Mouse (Mus musculus): ENCODE results near the gene Actl11. TPM values are rescaled to one million over a fixed set of nuclear protein-coding genes. Genes with fewer than 3 reads are reported as not detected.

Gene Actl11
- polyA plus RNA-seq, 1 experiment from 2014 or later = not detected

DNA sequence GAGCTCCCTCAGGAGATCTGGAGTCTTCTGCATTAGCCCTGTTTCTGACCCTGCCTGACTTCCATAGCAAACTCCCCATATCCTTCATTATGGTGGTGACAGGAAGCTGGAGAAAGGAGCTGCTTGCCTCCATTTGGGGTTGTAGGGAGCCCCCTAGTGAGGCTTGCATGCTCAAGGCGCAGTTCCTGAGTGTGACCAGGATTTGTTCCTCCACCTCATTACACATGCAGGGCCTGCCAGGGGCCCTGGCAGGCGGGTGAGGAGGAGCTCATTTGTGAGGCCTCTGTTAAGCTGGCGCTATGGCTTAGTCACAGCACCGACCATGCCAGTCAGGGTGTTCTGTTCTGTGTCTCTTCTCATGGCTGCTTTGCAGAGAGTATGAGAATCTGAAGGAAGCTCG lies 33.6 kb downstream of the Actl11 start:
- no peak overlapping the region for H3K27ac ChIP-seq (ENCODE audit: low read length)
- H3K4me1 ChIP-seq (ENCODE audit: insufficient read depth, low read depth, low read length) = no peaks in the 10 kb centered on the region
- ATAC-seq = peak; percentile 22; the same call in 1 of the 2 replicates
- H3K27me3 ChIP-seq (replicated peaks; ENCODE audit: insufficient read depth, low read length) = no peaks in the 10 kb centered on the region
- 55% methylated on average over 5 of the region's 5 CpGs for WGBS
- TF ChIP-seq EP300 (IDR thresholded peaks at IDR 0.05) (no peak), CTCF (IDR thresholded peaks at IDR 0.05) (peak; percentile 70)
- H3K9ac ChIP-seq (replicated peaks; ENCODE audit: low read depth) = no peak overlapping the region
- peak; percentile 64 for DNase-seq (ENCODE audit: low spot score)
- H3K36me3 ChIP-seq (ENCODE audit: insufficient read depth, low read length) = no peaks in the 10 kb centered on the region
- H3K4me3 ChIP-seq (ENCODE audit: low read depth, low read length) = no peak overlapping the region
- H3K9me3 ChIP-seq (ENCODE audit: low read length) = no peaks in the 10 kb centered on the region
- no peak overlapping the region for H3K4me2 ChIP-seq (replicated peaks; ENCODE audit: low read depth, low read length)

DNA sequence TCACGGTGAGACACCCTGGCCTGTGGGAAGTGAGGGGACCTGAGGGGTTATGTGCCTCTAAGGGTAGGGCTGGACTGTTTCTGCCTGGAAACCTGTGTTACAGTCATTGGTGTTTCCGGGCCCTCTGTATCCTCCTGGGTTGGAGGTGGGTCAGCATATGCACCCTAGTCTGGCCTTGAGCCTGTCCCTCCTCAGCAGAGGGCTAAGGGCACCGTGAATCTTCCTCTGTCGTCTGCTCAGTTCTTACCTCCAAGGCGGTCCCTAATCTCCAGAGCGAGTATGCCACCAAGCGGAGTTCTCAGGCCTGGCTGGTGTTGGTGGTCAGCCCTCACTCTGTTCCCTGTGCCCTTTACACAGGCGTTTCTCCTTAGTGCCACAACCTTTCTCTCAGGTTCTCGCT lies 34.6 kb downstream of the Actl11 start:
- Histone ChIP-seq H3K27me3 (replicated peaks; ENCODE audit: insufficient read depth, low read length) (no peaks in the 10 kb centered on the region), H3K4me2 (replicated peaks; ENCODE audit: low read depth, low read length) (no peak overlapping the region), H3K9ac (replicated peaks; ENCODE audit: low read depth) (no peak overlapping the region), H3K9me3 (ENCODE audit: low read length) (no peaks in the 10 kb centered on the region), H3K36me3 (ENCODE audit: insufficient read depth, low read length) (no peaks in the 10 kb centered on the region), H3K27ac (ENCODE audit: low read length) (no peak overlapping the region), H3K4me3 (ENCODE audit: low read depth, low read length) (no peak overlapping the region), H3K4me1 (ENCODE audit: insufficient read depth, low read depth, low read length) (no peaks in the 10 kb centered on the region)
- no peak for ATAC-seq
- DNase-seq (ENCODE audit: low spot score) = no peak
- no peak for TF ChIP-seq EP300 (IDR thresholded peaks at IDR 0.05)
- no peak for TF ChIP-seq CTCF (IDR thresholded peaks at IDR 0.05)
- 95% methylated on average over 9 of the region's 9 CpGs for WGBS

DNA sequence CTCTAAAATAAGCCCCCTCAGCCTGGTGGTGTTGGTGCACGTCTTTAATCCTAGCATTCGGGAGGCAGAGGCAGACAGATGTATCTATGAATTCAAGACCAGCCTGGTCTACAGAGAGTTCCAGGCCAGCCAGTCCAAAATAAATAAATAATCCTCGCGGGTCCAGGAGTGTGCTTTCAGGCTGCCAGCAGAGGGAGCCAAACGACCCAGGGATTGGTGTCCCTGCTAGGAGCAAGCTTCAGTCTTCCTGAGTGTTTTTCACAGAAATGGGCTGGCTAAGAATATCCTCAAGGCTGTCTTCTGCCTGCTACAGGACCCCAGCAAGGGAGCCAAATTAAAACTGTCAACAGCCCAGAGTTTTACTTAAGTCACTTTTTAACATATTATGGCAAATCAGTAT lies 35.4 kb downstream of the Actl11 start:
- WGBS = 13% methylated on average over 5 of the region's 5 CpGs
- TF ChIP-seq EP300 (IDR thresholded peaks at IDR 0.05) (no peak), CTCF (IDR thresholded peaks at IDR 0.05) (peak; percentile 96)
- peak; percentile 93 for DNase-seq (ENCODE audit: low spot score)
- Histone ChIP-seq H3K4me3 (ENCODE audit: low read depth, low read length) (no peak overlapping the region), H3K9me3 (ENCODE audit: low read length) (no peaks in the 10 kb centered on the region), H3K36me3 (ENCODE audit: insufficient read depth, low read length) (no peaks in the 10 kb centered on the region), H3K4me2 (replicated peaks; ENCODE audit: low read depth, low read length) (no peak overlapping the region), H3K27me3 (replicated peaks; ENCODE audit: insufficient read depth, low read length) (no peaks in the 10 kb centered on the region), H3K9ac (replicated peaks; ENCODE audit: low read depth) (no peak overlapping the region), H3K4me1 (ENCODE audit: insufficient read depth, low read depth, low read length) (no peaks in the 10 kb centered on the region), H3K27ac (ENCODE audit: low read length) (no peak overlapping the region)
- peak; percentile 84 for ATAC-seq

DNA sequence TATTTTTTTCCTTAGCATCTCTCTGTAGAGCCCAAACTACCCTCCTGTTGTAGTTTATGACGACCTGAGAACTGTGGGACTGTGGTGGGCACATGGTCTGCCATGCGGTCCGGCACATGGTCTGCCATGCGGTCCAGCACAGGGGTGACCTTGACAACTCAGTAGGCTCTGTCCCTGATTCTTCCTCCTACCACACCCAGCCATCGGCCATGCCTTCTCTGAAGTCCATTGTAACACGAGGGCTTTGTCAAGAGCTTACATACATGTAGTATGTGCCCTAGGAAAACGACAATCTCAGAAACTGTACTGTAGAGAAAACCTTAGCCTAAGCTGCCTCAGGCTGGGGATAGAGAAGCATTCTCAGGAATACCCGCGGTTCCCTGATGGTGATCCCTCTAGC lies 36.4 kb downstream of the Actl11 start:
- no peak for TF ChIP-seq CTCF (IDR thresholded peaks at IDR 0.05)
- TF ChIP-seq EP300 (IDR thresholded peaks at IDR 0.05) = no peak
- DNase-seq (ENCODE audit: low spot score) (no peak), ATAC-seq (no peak)
- Histone ChIP-seq H3K4me3 (ENCODE audit: low read depth, low read length) (no peak overlapping the region), H3K4me2 (replicated peaks; ENCODE audit: low read depth, low read length) (no peak overlapping the region), H3K27me3 (replicated peaks; ENCODE audit: insufficient read depth, low read length) (no peaks in the 10 kb centered on the region), H3K9me3 (ENCODE audit: low read length) (no peaks in the 10 kb centered on the region), H3K4me1 (ENCODE audit: insufficient read depth, low read depth, low read length) (no peaks in the 10 kb centered on the region), H3K9ac (replicated peaks; ENCODE audit: low read depth) (no peak overlapping the region), H3K36me3 (ENCODE audit: insufficient read depth, low read length) (no peaks in the 10 kb centered on the region), H3K27ac (ENCODE audit: low read length) (no peak overlapping the region)
- 91% methylated on average over 9 of the region's 9 CpGs for whole genome bisulfite sequencing

DNA sequence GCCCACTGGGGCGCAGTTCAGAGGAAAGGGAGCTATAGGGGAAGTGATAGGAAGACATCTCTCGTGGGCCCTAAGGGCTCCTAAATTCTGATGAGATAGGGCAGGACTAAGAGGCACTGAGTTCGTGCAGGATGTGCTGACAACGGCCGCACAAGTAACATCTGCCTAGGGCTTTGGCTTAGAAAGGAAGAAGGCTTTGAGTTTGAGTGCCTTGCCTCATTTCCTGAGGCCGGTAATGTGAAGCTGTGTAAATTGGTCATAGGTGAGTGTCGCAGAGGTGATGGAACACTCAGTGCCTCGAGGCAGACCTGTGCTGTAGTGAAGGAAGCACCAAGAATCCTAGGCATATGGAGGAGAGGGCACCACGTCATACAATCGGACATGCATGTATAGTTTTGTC lies 38.4 kb downstream of the Actl11 start:
- Histone ChIP-seq H3K36me3 (ENCODE audit: insufficient read depth, low read length) (no peaks in the 10 kb centered on the region), H3K4me3 (ENCODE audit: low read depth, low read length) (no peak overlapping the region)

DNA sequence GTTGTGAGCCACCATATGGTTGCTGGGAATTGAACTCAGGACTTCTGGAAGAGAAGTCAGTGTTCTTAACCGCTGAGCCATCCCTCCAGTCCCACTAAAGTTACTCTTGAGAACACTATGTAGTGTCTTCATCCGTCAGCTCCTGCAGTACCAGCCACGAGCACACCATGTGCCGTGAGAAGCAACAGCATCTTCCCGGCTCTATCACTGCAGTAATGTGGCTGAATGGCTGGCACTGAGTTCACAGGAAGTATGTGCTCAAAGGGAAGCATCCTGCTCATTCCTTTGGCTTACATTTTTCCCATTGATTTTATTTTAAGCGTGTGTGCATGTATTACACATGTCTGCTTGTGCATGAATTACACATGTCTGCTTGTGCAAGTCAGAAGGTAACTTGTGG lies 39.2 kb downstream of the Actl11 start:
- Histone ChIP-seq H3K36me3 (ENCODE audit: insufficient read depth, low read length) (no peaks in the 10 kb centered on the region), H3K27me3 (replicated peaks; ENCODE audit: insufficient read depth, low read length) (no peaks in the 10 kb centered on the region), H3K9me3 (ENCODE audit: low read length) (no peaks in the 10 kb centered on the region), H3K4me3 (ENCODE audit: low read depth, low read length) (no peak overlapping the region), H3K27ac (ENCODE audit: low read length) (no peak overlapping the region), H3K4me1 (ENCODE audit: insufficient read depth, low read depth, low read length) (no peaks in the 10 kb centered on the region), H3K9ac (replicated peaks; ENCODE audit: low read depth) (no peak overlapping the region), H3K4me2 (replicated peaks; ENCODE audit: low read depth, low read length) (no peak overlapping the region)
- DNase-seq (ENCODE audit: low spot score) (no peak), ATAC-seq (peak; percentile 43; the same call in 1 of the 2 replicates)
- WGBS = 63% methylated on average over 6 of the region's 6 CpGs
- peak; percentile 13; the same call in 1 of the 2 replicates for TF ChIP-seq CTCF (IDR thresholded peaks at IDR 0.05)
- 0 out of 2 replicates have a peak, but pooled peaks have one; percentile 30 for TF ChIP-seq EP300 (IDR thresholded peaks at IDR 0.05)

More for the DNA sequence above, 38.4 kb downstream of the Actl11 start:
- H3K9me3 ChIP-seq (ENCODE audit: low read length) = no peaks in the 10 kb centered on the region
- no peak overlapping the region for H3K27ac ChIP-seq (ENCODE audit: low read length)
- H3K9ac ChIP-seq (replicated peaks; ENCODE audit: low read depth) = no peak overlapping the region
- ATAC-seq (no peak), DNase-seq (ENCODE audit: low spot score) (no peak)
- no peaks in the 10 kb centered on the region for H3K4me1 ChIP-seq (ENCODE audit: insufficient read depth, low read depth, low read length)
- H3K27me3 ChIP-seq (replicated peaks; ENCODE audit: insufficient read depth, low read length) = no peaks in the 10 kb centered on the region
- TF ChIP-seq CTCF (IDR thresholded peaks at IDR 0.05) (no peak), EP300 (IDR thresholded peaks at IDR 0.05) (no peak)
- WGBS = 74% methylated on average over 10 of the region's 10 CpGs
- H3K4me2 ChIP-seq (replicated peaks; ENCODE audit: low read depth, low read length) = no peak overlapping the region

DNA sequence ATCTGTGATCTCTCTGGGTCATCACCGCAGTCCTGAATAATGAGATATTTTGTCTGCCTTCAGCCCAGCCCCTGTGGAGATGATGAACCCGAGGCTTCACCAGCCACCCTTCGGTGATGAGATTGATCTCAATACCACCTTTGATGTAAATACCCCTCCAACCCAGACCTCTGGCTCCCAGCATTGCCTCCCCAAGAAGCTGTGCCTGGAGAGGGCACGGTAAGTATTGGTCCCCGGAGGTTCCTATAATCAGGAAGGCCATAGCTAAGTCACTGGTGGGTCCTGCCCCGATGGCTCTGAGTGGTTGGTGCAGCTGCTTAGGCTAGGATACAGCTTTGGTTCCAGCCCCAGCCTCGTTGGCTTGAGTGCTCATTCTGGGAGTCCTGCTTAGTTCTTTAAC lies 40.3 kb downstream of the Actl11 start:
- H3K9ac ChIP-seq (replicated peaks; ENCODE audit: low read depth) = no peak overlapping the region
- H3K4me3 ChIP-seq (ENCODE audit: low read depth, low read length) = no peak overlapping the region
- H3K9me3 ChIP-seq (ENCODE audit: low read length) = no peaks in the 10 kb centered on the region
- H3K4me1 ChIP-seq (ENCODE audit: insufficient read depth, low read depth, low read length) = no peaks in the 10 kb centered on the region
- TF ChIP-seq CTCF (IDR thresholded peaks at IDR 0.05) = no peak
- no peak for TF ChIP-seq EP300 (IDR thresholded peaks at IDR 0.05)
- 89% methylated on average over 7 of the region's 7 CpGs for WGBS
- ATAC-seq = no peak
- H3K27ac ChIP-seq (ENCODE audit: low read length) = no peak overlapping the region
- no peaks in the 10 kb centered on the region for H3K27me3 ChIP-seq (replicated peaks; ENCODE audit: insufficient read depth, low read length)
- no peak for DNase-seq (ENCODE audit: low spot score)
- no peaks in the 10 kb centered on the region for H3K36me3 ChIP-seq (ENCODE audit: insufficient read depth, low read length)
- no peak overlapping the region for H3K4me2 ChIP-seq (replicated peaks; ENCODE audit: low read depth, low read length)
